Mouse (Mus musculus): ENCODE measurements at regions not wholly inside any gene's neighbourhood (a gene's known extent, or its start where the extent isn't known, plus 50 kb on each side); places are given as distances from the start of the nearest gene placed in this dataset.
"Not testable (repeated sequence)": the region's sequence is repeated elsewhere in the genome, so short reads cannot be mapped to it uniquely, and the experiment has no call there.

DNA sequence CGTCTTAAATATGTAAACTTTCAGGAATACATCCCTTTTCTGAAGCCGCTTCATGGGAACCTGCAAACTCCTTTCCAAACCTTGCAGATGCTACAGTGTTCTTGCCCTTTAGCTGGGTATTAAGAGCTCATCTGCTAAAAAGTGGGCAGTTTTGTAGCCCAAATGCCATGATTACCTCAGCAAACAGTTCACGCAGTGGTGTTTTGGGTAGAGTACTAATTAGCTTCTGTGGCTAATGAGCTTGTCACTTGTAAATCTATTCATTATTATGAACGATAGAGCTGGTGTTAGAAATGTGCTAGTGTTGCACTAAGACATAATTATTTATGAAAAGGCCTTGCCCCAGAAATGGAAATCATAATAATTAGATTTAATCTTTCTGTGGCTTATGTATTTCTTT, 506.1 kb upstream of the Ccng1 start:
- no peak for TF ChIP-seq CTCF (IDR thresholded peaks at IDR 0.05; ENCODE audit: low read depth)
- Histone ChIP-seq H3K9me3 (ENCODE audit: low read length) (no peaks in the 10 kb centered on the region), H3K9ac (replicated peaks; ENCODE audit: low read length) (no peak overlapping the region), H3K4me3 (ENCODE audit: low read length) (no peak overlapping the region), H3K4me1 (ENCODE audit: insufficient read depth, low read length) (no peaks in the 10 kb centered on the region), H3K27ac (no peak overlapping the region), H3K4me2 (ENCODE audit: low read depth, low read length) (no peak overlapping the region), H3K27me3 (ENCODE audit: insufficient read depth, low read length) (no peaks in the 10 kb centered on the region), H3K36me3 (ENCODE audit: insufficient read depth, low read length) (no peaks in the 10 kb centered on the region)
- DNase-seq (ENCODE audit: low spot score) (no peak), ATAC-seq (no peak)
- WGBS = 68% methylated on average over 4 of the region's 4 CpGs

- Histone ChIP-seq H3K4me1 (ENCODE audit: insufficient read depth, low read length) (no peaks in the 10 kb centered on the region), H3K36me3 (ENCODE audit: insufficient read depth, low read length) (no peaks in the 10 kb centered on the region), H3K9me3 (ENCODE audit: low read length) (no peaks in the 10 kb centered on the region), H3K27me3 (ENCODE audit: insufficient read depth, low read length) (no peaks in the 10 kb centered on the region), H3K4me2 (ENCODE audit: low read depth, low read length) (no peak overlapping the region), H3K9ac (replicated peaks; ENCODE audit: low read length) (no peak overlapping the region), H3K4me3 (ENCODE audit: low read length) (no peak overlapping the region), H3K27ac (no peak overlapping the region)
- WGBS = 76% methylated on average over 18 of the region's 18 CpGs
- DNase-seq (ENCODE audit: low spot score) = peak; percentile 5
- TF ChIP-seq CTCF (IDR thresholded peaks at IDR 0.05; ENCODE audit: low read depth) = no peak
- ATAC-seq = no peak
Observed at GRCm38 (mm10) chr11:41259915-41260619, 505.0 kb upstream of the Ccng1 start.

- H3K27ac ChIP-seq; DNase-seq (ENCODE audit: low spot score); H3K9me3 ChIP-seq (ENCODE audit: low read length); H3K4me3 ChIP-seq (ENCODE audit: low read length); H3K4me2 ChIP-seq (ENCODE audit: low read depth, low read length); H3K27me3 ChIP-seq (ENCODE audit: insufficient read depth, low read length); H3K4me1 ChIP-seq (ENCODE audit: insufficient read depth, low read length); H3K9ac ChIP-seq (replicated peaks; ENCODE audit: low read length); H3K36me3 ChIP-seq (ENCODE audit: insufficient read depth, low read length); ATAC-seq: not testable (repeated sequence)
- WGBS = 36% methylated on average over 3 of the region's 3 CpGs
Observed at GRCm38 (mm10) chr11:41214501-41214900, 459.4 kb upstream of the Ccng1 start.

DNA sequence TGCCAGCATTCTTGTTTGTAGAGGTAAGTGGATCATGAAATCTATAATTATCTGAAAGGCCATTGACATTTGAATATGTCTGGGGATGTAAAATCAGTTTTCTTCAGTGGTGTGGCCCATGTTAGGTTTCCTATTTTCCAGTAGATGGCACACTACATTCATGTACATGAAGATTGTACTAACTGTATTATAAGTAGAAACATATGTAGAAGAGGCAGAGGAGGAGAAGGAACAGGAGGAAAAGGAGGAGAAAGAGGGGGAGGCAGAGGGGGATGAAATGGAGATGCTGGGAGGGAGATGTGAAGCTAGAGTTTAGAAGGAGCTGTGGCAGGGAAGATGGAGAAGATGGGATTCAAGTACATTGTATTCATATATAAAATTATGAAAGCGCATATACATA, 447.1 kb upstream of the Ccng1 start:
- 89% methylated on average over 1 of the region's 1 CpGs for WGBS
- DNase-seq (ENCODE audit: low spot score) (peak; percentile 26), ATAC-seq (no peak)
- Histone ChIP-seq H3K27me3 (ENCODE audit: insufficient read depth, low read length) (no peaks in the 10 kb centered on the region), H3K36me3 (ENCODE audit: insufficient read depth, low read length) (no peaks in the 10 kb centered on the region), H3K9ac (replicated peaks; ENCODE audit: low read length) (no peak overlapping the region), H3K27ac (no peak overlapping the region), H3K9me3 (ENCODE audit: low read length) (no peaks in the 10 kb centered on the region), H3K4me2 (ENCODE audit: low read depth, low read length) (no peak overlapping the region), H3K4me1 (ENCODE audit: insufficient read depth, low read length) (no peaks in the 10 kb centered on the region), H3K4me3 (ENCODE audit: low read length) (no peak overlapping the region)
- TF ChIP-seq CTCF (IDR thresholded peaks at IDR 0.05; ENCODE audit: low read depth) = peak; percentile 56

DNA sequence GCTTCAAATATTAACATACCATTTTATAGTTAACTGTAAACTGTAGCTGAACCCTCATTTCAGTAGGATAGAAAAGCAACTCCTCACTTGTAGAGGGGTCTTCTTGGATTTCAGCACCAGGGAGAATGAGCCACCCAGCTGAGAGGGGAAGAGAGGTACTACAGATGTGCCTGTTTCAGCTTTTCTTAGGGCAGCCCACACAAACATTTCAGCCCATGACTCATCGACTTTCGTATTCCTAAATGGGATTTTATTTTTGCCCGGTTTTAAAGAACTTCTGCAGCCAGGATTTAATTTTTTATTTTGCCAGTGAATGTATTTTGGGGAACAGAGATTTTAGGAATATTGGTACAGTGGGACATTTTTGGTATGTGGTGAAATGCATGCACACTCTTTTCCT, 438.9 kb upstream of the Ccng1 start:
- Histone ChIP-seq H3K4me2 (ENCODE audit: low read depth, low read length) (no peak overlapping the region), H3K27ac (no peak overlapping the region), H3K9ac (replicated peaks; ENCODE audit: low read length) (no peak overlapping the region), H3K4me3 (ENCODE audit: low read length) (no peak overlapping the region), H3K36me3 (ENCODE audit: insufficient read depth, low read length) (no peaks in the 10 kb centered on the region), H3K9me3 (ENCODE audit: low read length) (no peaks in the 10 kb centered on the region), H3K27me3 (ENCODE audit: insufficient read depth, low read length) (no peaks in the 10 kb centered on the region), H3K4me1 (ENCODE audit: insufficient read depth, low read length) (no peaks in the 10 kb centered on the region)
- DNase-seq (ENCODE audit: low spot score) = no peak
- no peak for ATAC-seq
- WGBS = 85% methylated on average over 3 of the region's 3 CpGs
- TF ChIP-seq CTCF (IDR thresholded peaks at IDR 0.05; ENCODE audit: low read depth) = no peak

DNA sequence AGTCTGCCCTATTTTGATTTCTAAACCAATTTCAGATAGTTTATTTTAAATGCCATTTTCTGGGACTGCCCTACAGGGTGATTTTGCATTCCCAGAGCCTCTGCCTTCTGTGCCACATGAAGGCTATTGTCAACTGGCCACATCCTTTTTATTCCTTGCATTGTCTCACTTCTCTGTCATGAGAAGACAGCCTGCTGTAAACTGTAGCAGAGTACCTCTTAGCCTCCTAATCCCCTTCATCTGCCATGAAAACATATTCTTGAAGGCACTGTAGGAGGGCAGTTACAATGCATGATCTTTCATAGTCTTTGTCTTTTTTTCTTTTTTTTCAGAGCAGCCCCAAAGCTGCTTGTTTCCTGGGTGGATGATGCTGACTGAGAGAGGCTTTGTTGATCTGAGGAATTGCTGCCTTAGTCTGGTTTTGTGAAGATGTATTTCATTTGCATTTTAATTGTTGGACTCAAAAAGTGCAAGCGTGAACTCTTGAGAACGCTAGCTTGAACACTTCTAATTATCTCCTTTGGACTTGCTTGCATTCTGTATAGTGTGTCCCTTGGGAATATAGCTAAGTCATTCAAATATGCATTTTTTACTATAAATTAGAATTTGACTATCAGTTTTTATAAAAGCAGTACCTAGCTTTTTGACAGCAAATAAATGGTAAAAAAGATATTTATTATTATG, 405.5 kb upstream of the Ccng1 start:
- Histone ChIP-seq H3K27me3 (ENCODE audit: insufficient read depth, low read length) (no peaks in the 10 kb centered on the region), H3K27ac (peak overlapping the region; percentile 68), H3K36me3 (ENCODE audit: insufficient read depth, low read length) (no peaks in the 10 kb centered on the region), H3K4me2 (ENCODE audit: low read depth, low read length) (no peak overlapping the region), H3K9ac (replicated peaks; ENCODE audit: low read length) (no peak overlapping the region), H3K4me1 (ENCODE audit: insufficient read depth, low read length) (0 out of 2 replicates have a peak, but pooled peaks cover 5% of the 10 kb centered on the region), H3K4me3 (ENCODE audit: low read length) (no peak overlapping the region), H3K9me3 (ENCODE audit: low read length) (no peaks in the 10 kb centered on the region)
- 0 out of 2 replicates have a peak, but pooled peaks have one; percentile 12 for ATAC-seq
- DNase-seq (ENCODE audit: low spot score) = peak; percentile 26
- TF ChIP-seq CTCF (IDR thresholded peaks at IDR 0.05; ENCODE audit: low read depth) = no peak
- 15% methylated on average over 2 of the region's 2 CpGs for WGBS

GRCm38 (mm10) chr11:41159927-41160326, 404.8 kb upstream of the Ccng1 start:
- H3K27me3 ChIP-seq (ENCODE audit: insufficient read depth, low read length) = no peaks in the 10 kb centered on the region
- no peak overlapping the region for H3K4me2 ChIP-seq (ENCODE audit: low read depth, low read length)
- whole genome bisulfite sequencing = 46% methylated on average over 1 of the region's 1 CpGs
- H3K4me1 ChIP-seq (ENCODE audit: insufficient read depth, low read length) = 0 out of 2 replicates have a peak, but pooled peaks cover 5% of the 10 kb centered on the region
- DNase-seq (ENCODE audit: low spot score) = peak; percentile 10
- no peaks in the 10 kb centered on the region for H3K9me3 ChIP-seq (ENCODE audit: low read length)
- H3K36me3 ChIP-seq (ENCODE audit: insufficient read depth, low read length) = no peaks in the 10 kb centered on the region
- no peak for ATAC-seq
- TF ChIP-seq CTCF (IDR thresholded peaks at IDR 0.05; ENCODE audit: low read depth) = no peak
- H3K4me3 ChIP-seq (ENCODE audit: low read length) = no peak overlapping the region
- H3K9ac ChIP-seq (replicated peaks; ENCODE audit: low read length) = no peak overlapping the region
- H3K27ac ChIP-seq = no peak overlapping the region
